Mouse (Mus musculus): ENCODE data around the gene Hs3st4. TPM values are rescaled to one million over a fixed set of nuclear protein-coding genes. Genes with fewer than 3 reads are reported as not detected.

The Hs3st4 gene
- polyA plus RNA-seq, 1 experiment from 2014 or later: 0.11 TPM

GRCm38 (mm10) chr7:124249838-124250237, 267.2 kb downstream of the Hs3st4 start:
- Histone ChIP-seq H3K27ac (replicated peaks) (no peak overlapping the region), H3K27me3 (replicated peaks; ENCODE audit: low read depth, poor library complexity, severe bottlenecking) (no peaks in the 10 kb centered on the region), H3K4me1 (no peaks in the 10 kb centered on the region), H3K36me3 (replicated peaks) (no peaks in the 10 kb centered on the region), H3K4me3 (no peak overlapping the region), H3K9me3 (no peaks in the 10 kb centered on the region)
- 83% methylated on average over 3 of the region's 3 CpGs for WGBS
- no peak for DNase-seq (ENCODE audit: low spot score)

GRCm38 (mm10) chr7:124250566-124250965, 267.9 kb downstream of the Hs3st4 start:
- WGBS: 82% methylated on average over 1 of the region's 1 CpGs
- no peak for DNase-seq (ENCODE audit: low spot score)

GRCm38 (mm10) chr7:124258419-124258818, 275.8 kb downstream of the Hs3st4 start:
- no peak overlapping the region for H3K4me3 ChIP-seq
- no peaks in the 10 kb centered on the region for H3K27me3 ChIP-seq (replicated peaks; ENCODE audit: low read depth, poor library complexity, severe bottlenecking)
- WGBS: 72% methylated on average over 3 of the region's 3 CpGs
- H3K9me3 ChIP-seq: no peaks in the 10 kb centered on the region
- no peak overlapping the region for H3K27ac ChIP-seq (replicated peaks)
- no peaks in the 10 kb centered on the region for H3K36me3 ChIP-seq (replicated peaks)
- no peaks in the 10 kb centered on the region for H3K4me1 ChIP-seq
- DNase-seq (ENCODE audit: low spot score): no peak

More at GRCm38 (mm10) chr7:124250566-124250965, 267.9 kb downstream of the Hs3st4 start:
- Histone ChIP-seq H3K9me3 (no peaks in the 10 kb centered on the region), H3K27ac (replicated peaks) (no peak overlapping the region), H3K27me3 (replicated peaks; ENCODE audit: low read depth, poor library complexity, severe bottlenecking) (no peaks in the 10 kb centered on the region), H3K4me3 (no peak overlapping the region), H3K36me3 (replicated peaks) (no peaks in the 10 kb centered on the region), H3K4me1 (no peaks in the 10 kb centered on the region)

GRCm38 (mm10) chr7:124270734-124271133, 288.1 kb downstream of the Hs3st4 start:
- no peak overlapping the region for H3K27ac ChIP-seq (replicated peaks)
- H3K36me3 ChIP-seq (replicated peaks): no peaks in the 10 kb centered on the region
- DNase-seq (ENCODE audit: low spot score): peak; percentile 9
- no peak overlapping the region for H3K4me3 ChIP-seq
- H3K9me3 ChIP-seq: no peaks in the 10 kb centered on the region
- no peaks in the 10 kb centered on the region for H3K4me1 ChIP-seq
- H3K27me3 ChIP-seq (replicated peaks; ENCODE audit: low read depth, poor library complexity, severe bottlenecking): no peaks in the 10 kb centered on the region

DNA sequence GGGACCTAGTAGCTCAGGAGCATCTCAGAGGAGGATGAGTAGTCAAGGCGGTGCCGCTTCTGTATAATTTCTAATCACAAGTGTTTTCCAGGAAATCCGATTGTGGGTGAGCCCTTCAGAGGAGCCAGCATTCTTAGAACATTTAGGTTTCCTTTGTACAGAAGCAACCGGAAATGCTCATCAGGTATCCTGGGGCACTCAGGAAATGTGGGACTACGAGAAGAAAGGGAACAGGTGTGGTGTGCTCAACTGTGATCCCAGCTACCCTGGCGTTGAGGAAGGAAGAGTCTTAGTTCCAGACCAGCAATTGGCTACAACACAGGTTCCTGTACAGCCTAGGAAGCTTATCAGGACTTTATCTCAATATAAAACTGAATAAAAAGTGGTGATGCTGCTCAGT, 307.2 kb downstream of the Hs3st4 start:
- H3K27me3 ChIP-seq (replicated peaks; ENCODE audit: low read depth, poor library complexity, severe bottlenecking): no peaks in the 10 kb centered on the region
- no peaks in the 10 kb centered on the region for H3K36me3 ChIP-seq (replicated peaks)
- H3K9me3 ChIP-seq: no peaks in the 10 kb centered on the region
- 83% methylated on average over 6 of the region's 6 CpGs for WGBS
- H3K4me3 ChIP-seq: no peak overlapping the region
- H3K4me1 ChIP-seq: no peaks in the 10 kb centered on the region
- no peak for DNase-seq (ENCODE audit: low spot score)
- H3K27ac ChIP-seq (replicated peaks): no peak overlapping the region

- DNase-seq (ENCODE audit: low spot score): no peak
- no peaks in the 10 kb centered on the region for H3K4me1 ChIP-seq
- no peaks in the 10 kb centered on the region for H3K9me3 ChIP-seq
- H3K27me3 ChIP-seq (replicated peaks; ENCODE audit: low read depth, poor library complexity, severe bottlenecking): no peaks in the 10 kb centered on the region
- no peaks in the 10 kb centered on the region for H3K36me3 ChIP-seq (replicated peaks)
- no peak overlapping the region for H3K27ac ChIP-seq (replicated peaks)
- H3K4me3 ChIP-seq: no peak overlapping the region
- 89% methylated on average over 4 of the region's 4 CpGs for WGBS
These were observed 336.8 kb downstream of the Hs3st4 start for GRCm38 (mm10) chr7:124319451-124319850.

DNA sequence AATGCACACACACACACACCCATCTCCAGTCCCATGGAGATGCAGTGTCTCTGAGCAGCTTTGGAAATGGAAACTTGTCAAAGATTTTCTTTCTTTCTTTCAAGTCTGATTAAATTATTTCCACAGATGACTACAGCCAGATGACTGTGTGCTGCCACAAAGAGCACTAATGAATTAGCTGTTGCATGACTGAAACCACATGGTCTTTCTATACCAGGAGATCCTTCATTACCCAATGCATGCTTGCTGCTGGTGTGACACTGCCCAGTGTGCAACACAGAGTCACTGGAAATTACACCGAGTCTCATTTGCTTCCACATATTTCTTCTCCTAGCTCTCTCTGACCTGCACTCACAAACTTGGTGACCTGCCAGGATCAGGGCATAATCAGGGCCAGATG, 353.0 kb downstream of the Hs3st4 start:
- no peak overlapping the region for H3K27ac ChIP-seq (replicated peaks)
- 46% methylated on average over 1 of the region's 1 CpGs for WGBS
- H3K4me3 ChIP-seq: no peak overlapping the region
- H3K27me3 ChIP-seq (replicated peaks; ENCODE audit: low read depth, poor library complexity, severe bottlenecking): no peaks in the 10 kb centered on the region
- no peaks in the 10 kb centered on the region for H3K9me3 ChIP-seq
- H3K36me3 ChIP-seq (replicated peaks): no peaks in the 10 kb centered on the region
- DNase-seq (ENCODE audit: low spot score): peak; percentile 29
- H3K4me1 ChIP-seq: peaks cover 14% of the 10 kb centered on the region

DNA sequence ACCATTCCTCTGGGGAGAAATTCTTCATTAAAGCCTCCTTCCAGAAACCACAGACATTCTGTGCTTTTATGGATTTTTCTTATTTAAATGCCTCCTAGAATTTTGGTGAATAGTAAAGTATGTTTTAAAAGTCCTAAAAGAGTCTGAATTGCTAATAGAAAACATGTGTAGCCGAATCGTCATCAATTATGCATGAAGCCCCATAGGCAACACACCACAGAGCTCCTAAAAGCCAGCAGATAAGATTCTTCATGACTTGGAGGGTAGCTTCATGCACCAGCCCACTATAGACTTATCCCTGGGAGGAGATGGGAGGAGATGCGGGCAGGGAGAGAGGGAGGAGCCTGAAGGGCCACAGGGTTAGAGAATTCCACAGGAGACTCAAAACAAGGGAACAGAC, 358.8 kb downstream of the Hs3st4 start:
- H3K4me3 ChIP-seq: no peak overlapping the region
- WGBS: 63% methylated on average over 3 of the region's 3 CpGs
- H3K27me3 ChIP-seq (replicated peaks; ENCODE audit: low read depth, poor library complexity, severe bottlenecking): no peaks in the 10 kb centered on the region
- H3K4me1 ChIP-seq: peaks cover 4% of the 10 kb centered on the region
- no peaks in the 10 kb centered on the region for H3K36me3 ChIP-seq (replicated peaks)
- no peak overlapping the region for H3K27ac ChIP-seq (replicated peaks)
- no peak for DNase-seq (ENCODE audit: low spot score)
- H3K9me3 ChIP-seq: no peaks in the 10 kb centered on the region

DNA sequence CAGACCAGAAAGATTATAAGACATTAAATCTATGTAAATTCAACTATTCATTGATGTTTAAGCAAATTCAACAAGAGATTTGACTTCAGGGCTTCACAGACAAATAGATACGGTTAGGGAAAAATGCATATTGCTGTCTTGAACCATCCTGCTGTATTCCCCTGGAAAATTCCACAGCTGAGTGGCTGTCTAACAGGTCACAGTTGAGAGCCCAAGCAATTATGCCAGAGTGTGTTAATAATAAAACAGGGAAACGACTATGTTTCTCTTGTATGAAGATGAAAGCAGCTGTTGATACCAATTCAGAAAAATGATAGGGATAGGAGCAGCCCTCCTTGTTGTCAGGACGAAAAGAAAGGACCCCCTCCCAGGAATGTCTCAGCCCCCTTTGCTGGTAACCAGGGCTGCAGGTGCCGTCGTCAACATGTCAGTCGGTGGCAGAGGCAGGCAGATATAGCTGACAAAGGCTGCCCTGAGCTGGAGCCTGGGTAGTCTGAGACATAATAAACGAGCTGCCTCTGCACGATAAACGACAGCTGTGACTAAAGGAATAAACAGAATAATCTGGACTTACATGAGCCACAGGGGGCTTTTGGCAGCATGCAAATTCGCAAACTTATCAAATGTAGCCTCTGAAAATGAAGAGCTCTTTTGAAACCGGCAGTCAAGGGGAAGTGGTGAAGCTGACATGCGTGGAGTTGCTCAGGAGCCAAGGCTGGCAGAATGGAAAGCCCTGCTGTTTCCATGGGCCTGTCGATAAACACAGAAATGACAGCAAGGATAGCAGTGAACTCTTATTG, 364.7 kb downstream of the Hs3st4 start:
- DNase-seq (ENCODE audit: low spot score): no peak
- Histone ChIP-seq H3K4me1 (no peaks in the 10 kb centered on the region), H3K9me3 (no peaks in the 10 kb centered on the region), H3K27ac (replicated peaks) (no peak overlapping the region), H3K36me3 (replicated peaks) (no peaks in the 10 kb centered on the region), H3K4me3 (no peak overlapping the region), H3K27me3 (replicated peaks; ENCODE audit: low read depth, poor library complexity, severe bottlenecking) (no peaks in the 10 kb centered on the region)
- 66% methylated on average over 13 of the region's 13 CpGs for WGBS

DNA sequence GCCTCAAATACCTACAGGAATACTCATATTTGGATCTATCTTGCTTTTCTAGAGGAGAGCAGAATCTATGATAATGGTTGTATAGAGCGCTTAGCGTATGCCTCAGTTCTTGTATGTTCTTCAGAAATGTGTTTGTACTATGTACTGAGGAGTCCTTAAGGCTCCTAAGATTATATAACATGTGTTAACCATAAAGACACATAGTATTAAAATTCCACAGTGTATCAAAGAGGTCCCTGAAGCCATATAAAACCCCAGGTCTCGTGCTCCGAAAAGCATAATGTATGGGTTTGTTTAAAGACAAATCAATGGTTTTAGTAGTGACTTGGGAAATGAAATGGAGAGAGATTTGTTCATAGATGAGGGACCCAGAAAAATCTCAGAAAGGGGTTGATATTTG, 371.4 kb downstream of the Hs3st4 start:
- no peak overlapping the region for H3K4me3 ChIP-seq
- H3K9me3 ChIP-seq: no peaks in the 10 kb centered on the region
- H3K27me3 ChIP-seq (replicated peaks; ENCODE audit: low read depth, poor library complexity, severe bottlenecking): no peaks in the 10 kb centered on the region
- H3K27ac ChIP-seq (replicated peaks): no peak overlapping the region
- no peaks in the 10 kb centered on the region for H3K36me3 ChIP-seq (replicated peaks)
- no peaks in the 10 kb centered on the region for H3K4me1 ChIP-seq
- WGBS: 96% methylated on average over 4 of the region's 4 CpGs
- no peak for DNase-seq (ENCODE audit: low spot score)

DNA sequence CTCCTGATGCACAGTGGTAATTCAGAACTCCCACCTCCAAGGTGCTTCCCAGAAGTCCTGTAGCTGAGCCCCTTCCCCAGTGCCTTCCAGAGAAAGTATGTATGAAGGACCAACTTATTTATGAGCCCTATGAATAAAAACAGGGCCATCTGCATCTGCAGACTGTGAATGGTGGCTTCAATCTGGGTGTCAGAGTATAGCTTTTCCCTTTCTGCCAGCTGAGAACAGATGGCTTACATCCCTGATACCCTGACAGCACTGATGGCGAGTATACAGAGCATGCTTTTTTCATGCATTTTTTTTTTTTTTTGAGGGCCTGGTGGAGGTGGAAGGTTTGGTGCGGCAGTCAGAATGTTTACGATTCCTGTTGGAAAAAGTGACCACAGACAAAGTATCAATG, 375.4 kb downstream of the Hs3st4 start:
- no peak overlapping the region for H3K27ac ChIP-seq (replicated peaks)
- H3K4me3 ChIP-seq: no peak overlapping the region
- no peaks in the 10 kb centered on the region for H3K36me3 ChIP-seq (replicated peaks)
- DNase-seq (ENCODE audit: low spot score): no peak
- WGBS: 80% methylated on average over 3 of the region's 3 CpGs
- H3K27me3 ChIP-seq (replicated peaks; ENCODE audit: low read depth, poor library complexity, severe bottlenecking): no peaks in the 10 kb centered on the region
- H3K9me3 ChIP-seq: no peaks in the 10 kb centered on the region
- H3K4me1 ChIP-seq: no peaks in the 10 kb centered on the region

GRCm38 (mm10) chr7:124359836-124360235, 377.2 kb downstream of the Hs3st4 start:
- no peaks in the 10 kb centered on the region for H3K36me3 ChIP-seq (replicated peaks)
- H3K9me3 ChIP-seq: no peaks in the 10 kb centered on the region
- no peak overlapping the region for H3K4me3 ChIP-seq
- WGBS: 84% methylated on average over 4 of the region's 4 CpGs
- no peak for DNase-seq (ENCODE audit: low spot score)
- no peaks in the 10 kb centered on the region for H3K27me3 ChIP-seq (replicated peaks; ENCODE audit: low read depth, poor library complexity, severe bottlenecking)
- no peaks in the 10 kb centered on the region for H3K4me1 ChIP-seq
- H3K27ac ChIP-seq (replicated peaks): no peak overlapping the region

DNA sequence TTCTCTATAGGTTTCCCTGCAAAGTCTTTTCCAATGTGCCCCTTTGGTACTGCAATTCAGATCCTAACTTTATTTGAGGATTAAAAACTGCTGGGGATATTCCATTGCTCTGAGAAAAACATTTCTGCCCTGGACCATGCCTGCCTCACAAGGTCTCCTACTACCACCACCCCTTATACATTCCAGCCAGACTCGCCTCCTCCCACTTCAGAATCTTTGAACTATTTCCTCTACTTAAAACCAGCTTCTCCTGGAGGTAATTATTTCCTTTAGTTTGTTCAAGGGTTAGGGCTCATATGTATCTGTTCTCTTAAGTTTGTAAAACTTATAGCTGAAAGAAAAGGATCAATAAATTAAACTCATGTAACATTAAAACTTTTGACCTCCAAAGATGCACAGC, 389.6 kb downstream of the Hs3st4 start:
- WGBS: 51% methylated on average over 1 of the region's 1 CpGs
- no peak for DNase-seq (ENCODE audit: low spot score)
- H3K4me1 ChIP-seq: no peaks in the 10 kb centered on the region
- no peak overlapping the region for H3K27ac ChIP-seq (replicated peaks)
- H3K27me3 ChIP-seq (replicated peaks; ENCODE audit: low read depth, poor library complexity, severe bottlenecking): no peaks in the 10 kb centered on the region
- no peaks in the 10 kb centered on the region for H3K36me3 ChIP-seq (replicated peaks)
- H3K4me3 ChIP-seq: no peak overlapping the region
- H3K9me3 ChIP-seq: no peaks in the 10 kb centered on the region
